Mouse (Mus musculus) small intestine, adult 2 months (tissue): ENCODE measurements around the gene Fanci. TPM values are rescaled to one million over a fixed set of nuclear protein-coding genes. Genes with fewer than 3 reads are reported as not detected.

Experiments used
- H3K27ac ChIP-seq: fragments of 200-500 bp; 2 replicates; pipeline ENCODE4 v1.5.1; 2012; ENCODE audit warnings: low read depth, low read length, control low read depth, inconsistent platforms; ENCODE audit not compliant: insufficient read depth
- H3K27me3 ChIP-seq: fragments of 200-500 bp; 2 replicates; pipeline ENCODE4 v1.6.1; 2012; ENCODE audit warnings: mild to moderate bottlenecking, moderate library complexity, low read length, inconsistent platforms; ENCODE audit not compliant: control insufficient read depth, insufficient read depth
- H3K36me3 ChIP-seq: fragments of 200-500 bp; 2 replicates; pipeline ENCODE4 v1.6.1; 2012; ENCODE audit warnings: mild to moderate bottlenecking, low read length, control low read depth, inconsistent platforms; ENCODE audit not compliant: control insufficient read depth, insufficient read depth
- H3K4me1 ChIP-seq: fragments of 200-500 bp; 2 replicates; pipeline ENCODE4 v1.6.1; 2012; ENCODE audit warnings: low read length, inconsistent platforms, mixed read lengths; ENCODE audit not compliant: control insufficient read depth, insufficient read depth, insufficient read length
- H3K4me3 ChIP-seq: fragments of 200-500 bp; 2 replicates; pipeline ENCODE4 v1.5.1; 2012; ENCODE audit warnings: low read depth, mild to moderate bottlenecking, control low read depth, inconsistent platforms, low read length, moderate library complexity
- CTCF ChIP-seq: fragments of 200-500 bp; IDR thresholded peaks from 2 replicates; pipeline ENCODE4 v1.5.1; 2012; ENCODE audit warnings: low read depth, mild to moderate bottlenecking, control low read depth, inconsistent platforms, low read length, moderate library complexity, mixed read lengths; ENCODE audit not compliant: insufficient replicate concordance, insufficient read length; ENCODE audit errors: extremely low read depth
- POLR2A ChIP-seq: fragments of 200-500 bp; IDR thresholded peaks from 2 replicates; pipeline ENCODE4 v1.6.1; 2012; ENCODE audit warnings: low read depth, mild to moderate bottlenecking, control low read depth, inconsistent platforms, low read length, moderate library complexity
- WGBS: fragments of 180-500 bp; shearing (Covaris S2); methylation state at CpG from one replicate; pipeline ENCODE4 v1.1.7; 2018; 5-methylcytosine and 5-hydroxymethylcytosine counted together
- polyA plus RNA-seq: library from polyadenylated mRNA; depleted of rRNA; stranded (reverse); fragments of >200 nt; gene quantifications from 2 replicates; pipeline ENCODE4 v1.2.3, GENCODE M21; 2012

Gene Fanci
- polyA plus RNA-seq, 1 experiment, result 1.8 TPM

DNA sequence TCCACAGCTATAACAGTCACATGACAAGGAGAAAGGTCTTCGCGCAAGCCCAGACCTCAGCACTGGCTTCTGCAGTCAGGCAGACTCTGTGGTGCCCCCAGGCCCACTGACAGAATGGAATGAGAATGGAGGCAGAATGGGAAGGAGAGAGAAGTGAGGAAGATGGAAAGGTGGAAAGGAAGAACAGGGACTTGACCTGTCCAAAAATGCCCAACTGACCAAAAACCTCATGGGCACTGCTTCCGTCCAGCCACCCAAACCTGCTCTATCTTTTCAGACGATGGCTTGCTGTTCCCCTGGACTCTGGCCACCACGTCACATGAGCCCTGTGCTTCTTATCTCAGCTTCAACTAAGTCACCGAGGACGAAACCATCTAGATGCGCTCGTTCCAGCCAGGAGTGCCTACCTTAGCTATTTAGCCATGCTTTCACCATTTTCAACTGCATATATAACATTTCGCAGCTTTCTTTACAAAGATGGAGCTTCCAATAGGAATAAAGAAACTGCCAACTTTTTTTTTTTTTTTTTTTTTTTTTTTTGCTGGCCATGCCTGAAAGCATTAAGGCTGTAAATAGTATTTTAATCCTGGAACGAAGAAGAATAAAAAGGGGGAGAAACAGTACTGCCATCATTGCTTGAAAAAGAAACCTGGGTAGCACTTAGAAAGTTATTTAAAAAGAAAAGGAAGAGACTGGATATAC lies 71.8 kb downstream of the Fanci start:
- H3K27me3 ChIP-seq, result no peaks in the 10 kb centered on the region
- 71% methylated on average over 11 of the region's 11 CpGs for WGBS
- H3K27ac ChIP-seq, result no peak overlapping the region
- peaks cover 36% of the 10 kb centered on the region for H3K36me3 ChIP-seq
- no peak for TF ChIP-seq CTCF
- TF ChIP-seq POLR2A, result no peak
- peaks cover 10% of the 10 kb centered on the region for H3K4me1 ChIP-seq
- no peak overlapping the region for H3K4me3 ChIP-seq

DNA sequence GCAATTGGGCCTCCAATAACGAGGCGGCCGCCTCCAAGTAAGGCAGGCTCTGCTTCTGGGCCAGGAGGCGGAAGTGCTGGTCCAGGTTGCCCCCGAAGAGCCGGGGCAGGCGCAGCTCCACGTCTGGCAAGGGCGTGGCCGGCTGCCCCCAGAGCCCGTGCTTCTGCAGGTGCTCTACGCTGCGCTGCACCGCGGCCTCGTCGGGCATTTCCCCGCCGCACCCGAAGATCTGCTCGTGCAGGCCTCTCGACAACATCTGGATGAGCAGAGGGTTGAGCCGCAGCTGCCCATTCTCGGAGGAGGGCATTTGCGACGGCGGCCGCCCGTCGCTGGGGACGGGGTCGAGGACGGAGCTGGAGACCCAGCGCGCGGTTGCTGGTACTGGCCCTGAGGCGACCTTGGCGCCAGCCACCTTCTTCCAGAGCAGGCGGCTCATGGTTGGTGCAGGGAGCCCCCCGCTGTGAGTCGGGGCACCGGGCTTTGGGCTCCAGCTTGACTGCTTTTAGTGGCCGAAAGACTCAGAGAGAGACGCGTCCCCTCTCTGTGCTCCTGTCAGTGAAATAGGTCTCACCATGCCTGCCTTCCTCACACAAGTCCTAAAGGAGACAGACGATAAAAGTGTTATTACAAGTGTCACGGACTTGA lies 73.2 kb downstream of the Fanci start:
- Histone ChIP-seq H3K27ac (no peak overlapping the region), H3K4me3 (peak overlapping the region; percentile 97), H3K4me1 (peaks cover 10% of the 10 kb centered on the region), H3K36me3 (peaks cover 24% of the 10 kb centered on the region), H3K27me3 (no peaks in the 10 kb centered on the region)
- no peak for TF ChIP-seq POLR2A
- WGBS, result 22% methylated on average over 47 of the region's 47 CpGs

DNA sequence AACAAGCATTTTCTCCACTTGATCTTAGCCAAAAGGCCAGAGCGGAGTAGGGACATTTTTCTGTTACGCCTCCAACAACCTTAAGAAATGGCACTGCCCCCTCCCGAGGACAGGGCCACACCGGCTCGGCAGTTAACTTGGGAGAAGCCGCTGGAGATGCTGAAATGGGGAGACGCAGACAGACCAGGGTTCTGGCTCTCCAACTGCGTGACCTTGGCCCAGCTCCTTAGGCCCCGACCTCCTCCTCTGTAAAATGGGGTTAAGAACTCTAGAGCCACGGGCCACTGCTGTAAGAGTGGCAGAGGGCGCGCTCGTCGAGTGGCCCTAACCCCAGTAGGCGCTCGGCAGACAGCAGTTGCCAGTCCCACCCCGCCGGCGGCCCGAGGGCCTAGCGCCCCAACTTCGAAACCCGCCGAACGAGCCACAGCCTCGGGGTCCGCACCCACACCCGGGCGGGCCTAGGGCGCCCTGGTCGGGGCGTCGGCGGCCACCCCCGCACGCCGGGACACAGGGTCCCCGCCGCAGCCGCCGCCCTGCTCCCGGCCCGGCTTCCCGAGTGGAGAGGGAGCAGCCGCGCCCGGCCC lies 73.8 kb downstream of the Fanci start:
- peaks cover 10% of the 10 kb centered on the region for H3K4me1 ChIP-seq
- H3K4me3 ChIP-seq, result peak overlapping the region; percentile 97
- no peaks in the 10 kb centered on the region for H3K27me3 ChIP-seq
- WGBS, result under 1% methylated on average over 47 of the region's 47 CpGs
- peaks cover 17% of the 10 kb centered on the region for H3K36me3 ChIP-seq
- TF ChIP-seq CTCF (no peak), POLR2A (no peak)
- H3K27ac ChIP-seq, result peak overlapping the region; percentile 72

DNA sequence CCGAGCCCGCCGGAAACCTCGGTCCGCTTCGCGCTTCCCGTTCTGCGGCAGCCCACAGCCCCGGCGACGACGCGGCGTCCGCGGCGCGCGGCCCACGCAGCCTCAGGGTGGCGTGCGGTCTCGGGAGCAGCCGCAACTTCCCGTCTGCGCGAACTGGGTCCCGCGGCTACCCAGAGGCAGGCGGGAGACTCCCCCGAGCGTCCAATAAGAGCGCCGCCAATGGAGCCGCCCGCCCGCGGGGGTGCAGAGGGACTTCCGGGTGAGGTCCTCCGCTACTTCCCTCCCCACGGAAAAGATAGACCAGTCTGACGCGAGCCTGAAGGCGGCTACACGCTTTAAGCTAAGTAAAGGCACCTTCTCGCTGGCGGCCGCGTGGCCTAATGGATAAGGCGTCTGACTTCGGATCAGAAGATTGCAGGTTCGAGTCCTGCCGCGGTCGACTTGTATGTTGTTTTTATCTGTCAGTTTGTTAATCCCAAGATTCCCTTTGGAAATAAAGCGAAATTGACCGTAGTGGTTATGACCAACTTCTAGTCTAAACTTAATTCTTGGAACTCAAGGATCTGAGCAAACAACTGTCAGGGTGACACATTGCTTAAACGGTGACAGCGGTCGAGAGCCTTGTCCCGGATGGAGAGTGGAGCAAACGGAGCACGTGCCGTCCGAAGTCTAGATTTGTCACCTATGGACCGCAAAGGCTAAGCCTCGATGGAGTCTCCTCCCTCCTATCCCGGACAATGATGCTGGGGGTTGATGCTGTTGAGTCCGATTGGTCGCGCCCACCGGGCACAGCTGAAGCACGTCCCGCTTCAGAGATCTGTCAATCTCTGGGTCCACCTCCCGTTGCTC lies 74.5 kb downstream of the Fanci start, which contains the start of gene Polg:
Polg (minus strand) TSS at position 310 of the 849 bp plus-strand sequence.
- under 1% methylated on average over 76 of the region's 76 CpGs for WGBS
- peak within 1 kb of the TSS; percentile 97 for H3K4me3 ChIP-seq
- H3K27me3 ChIP-seq, result no peaks in the 10 kb centered on the region
- H3K36me3 ChIP-seq, result peaks cover 12% of the 10 kb centered on the region
- peaks cover 10% of the 10 kb centered on the region for H3K4me1 ChIP-seq
- peak; percentile 65; the same call in 1 of the 2 replicates for TF ChIP-seq POLR2A
- TF ChIP-seq CTCF, result no peak
- peak within 1 kb of the TSS; percentile 72 for H3K27ac ChIP-seq

DNA sequence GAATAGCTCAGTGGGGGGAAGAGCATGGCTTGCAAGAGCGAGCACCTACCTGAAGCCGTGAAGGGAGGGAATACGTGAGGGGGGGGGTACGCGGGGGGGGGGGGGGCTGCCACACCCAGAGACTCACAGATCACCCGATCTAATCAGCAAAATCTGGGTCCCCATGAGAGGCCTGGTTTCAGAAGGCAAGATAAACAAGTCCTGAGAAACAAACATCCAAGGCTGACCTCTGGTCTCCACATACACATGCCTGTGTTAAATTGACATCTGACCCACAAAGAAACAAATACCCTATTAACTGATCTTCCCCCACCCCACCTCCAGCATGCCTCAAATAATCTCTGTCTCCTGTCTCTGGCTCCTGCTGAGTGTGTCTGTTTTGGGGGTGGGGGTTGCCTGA lies 76.2 kb downstream of the Fanci start:
- no peaks in the 10 kb centered on the region for H3K27me3 ChIP-seq
- H3K4me1 ChIP-seq, result peaks cover 10% of the 10 kb centered on the region
- TF ChIP-seq POLR2A (no peak), CTCF (no peak)
- peaks cover 4% of the 10 kb centered on the region for H3K36me3 ChIP-seq
- 5% methylated on average over 6 of the region's 6 CpGs for WGBS
- no peak overlapping the region for H3K27ac ChIP-seq
- H3K4me3 ChIP-seq, result no peak overlapping the region

DNA sequence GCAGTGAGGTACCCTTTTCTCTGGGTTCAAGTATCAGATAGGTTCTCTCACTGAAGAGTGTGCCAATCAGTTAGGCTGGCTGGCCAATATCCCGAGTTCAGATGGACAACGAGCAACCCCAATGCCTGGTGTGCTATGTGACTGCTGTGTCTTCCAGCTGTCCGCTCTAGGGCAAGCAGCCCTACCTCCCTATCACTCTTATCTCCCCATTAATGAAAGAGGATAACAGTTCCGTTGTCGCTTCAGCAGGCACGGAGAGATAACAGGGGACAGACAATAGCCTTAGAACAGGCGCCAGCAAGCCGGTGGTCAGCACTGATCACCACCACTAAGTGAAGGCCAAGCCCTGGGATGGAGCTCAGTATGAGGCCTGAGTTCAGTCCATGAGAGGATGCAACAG lies 77.3 kb downstream of the Fanci start:
- no peaks in the 10 kb centered on the region for H3K27me3 ChIP-seq
- no peak overlapping the region for H3K27ac ChIP-seq
- TF ChIP-seq POLR2A (no peak), CTCF (no peak)
- no peaks in the 10 kb centered on the region for H3K36me3 ChIP-seq
- no peak overlapping the region for H3K4me3 ChIP-seq
- WGBS, result 70% methylated on average over 8 of the region's 8 CpGs
- H3K4me1 ChIP-seq, result peaks cover 8% of the 10 kb centered on the region
